Mouse (Mus musculus) lung, adult 2 months (tissue): Measurements from ENCODE around the gene Gan.

Experiments used
- CTCF ChIP-seq: fragments of 200-500 bp; IDR thresholded peaks from 2 replicates; pipeline ENCODE4 v1.5.1; 2011; ENCODE audit warnings: mild to moderate bottlenecking, low read length, control low read depth; ENCODE audit not compliant: insufficient read depth
- POLR2A ChIP-seq: fragments of 200-500 bp; IDR thresholded peaks from 2 replicates; pipeline ENCODE4 v1.6.1; 2011; ENCODE audit warnings: low read depth, mild to moderate bottlenecking, control low read depth, low read length, borderline replicate concordance; ENCODE audit errors: extremely low read depth

- TF ChIP-seq CTCF, result peak; percentile 68
- TF ChIP-seq POLR2A, result no peak
Measured at GRCm38 (mm10) chr8:117198141-117198935, 40.4 kb downstream of the Gan start.
